ENCODE assay signal across 16 mouse cellular contexts in genomic region chr4:114583546-114584144, GRCm38 (mm10).
DNase-seq lines count a peak whose midpoint lies in the region; ATAC-seq and TF ChIP-seq lines count a peak whose summit lies in the region.
"Had no signal": no experiment of that assay in that cellular context is flagged by ENCODE, and none has a peak within 500 bp of the region (broad histone marks: within the 10 kb centered on the region; RNA-seq: fewer than 3 reads in every experiment).

No protein-coding gene starts in this region.

- no peaks in the 10 kb centered on the region for H3K36me3 ChIP-seq in hindbrain, embryonic 13.5 days
- no peaks in the 10 kb centered on the region for H3K36me3 ChIP-seq in hindbrain, embryonic 10.5 days
- H3K36me3 ChIP-seq in liver, postnatal 0 days (replicated peaks; ENCODE audit: insufficient read depth, low read length), result no peaks in the 10 kb centered on the region
- no peaks in the 10 kb centered on the region for H3K36me3 ChIP-seq in neural tube, embryonic 13.5 days
- H3K36me3 ChIP-seq: embryonic facial prominence, embryonic 12.5 days; liver, embryonic 13.5 days had no signal

- H3K27me3 ChIP-seq in hindbrain, embryonic 13.5 days, result no peaks in the 10 kb centered on the region
- no peaks in the 10 kb centered on the region for H3K27me3 ChIP-seq in hindbrain, embryonic 10.5 days (ENCODE audit: insufficient read depth, poor library complexity, severe bottlenecking)
- H3K27me3 ChIP-seq in liver, postnatal 0 days (ENCODE audit: insufficient read depth, low read length), result no peaks in the 10 kb centered on the region
- no peaks in the 10 kb centered on the region for H3K27me3 ChIP-seq in neural tube, embryonic 13.5 days
- H3K27me3 ChIP-seq: embryonic facial prominence, embryonic 12.5 days; liver, embryonic 13.5 days had no signal

- no peak for DNase-seq in hindbrain, embryonic 10.5 days (ENCODE audit: low spot score)
- peak; percentile 20 for DNase-seq in liver
- DNase-seq in liver, postnatal 0 days, result no peak
- DNase-seq in neural tube, embryonic 10.5 days (ENCODE audit: extremely low spot score, low spot score), result no peak
- peak; percentile 50 for DNase-seq in mesoderm, embryonic 11.5 days (ENCODE audit: low read depth, low spot score)
- no peak for DNase-seq in adrenal gland, adult 2 months
- DNase-seq: cerebellum, adult 11 months; cerebellum, postnatal 36 days; gastrocnemius, postnatal 25 days; kidney, postnatal 36 days; liver, embryonic 13.5 days; right cerebral cortex, postnatal 25 days had no signal

- peaks cover 13% of the 10 kb centered on the region; the same call in 1 of the 2 replicates for H3K4me1 ChIP-seq in hindbrain, embryonic 13.5 days (replicated peaks)
- H3K4me1 ChIP-seq in hindbrain, embryonic 10.5 days (replicated peaks), result peaks cover 9% of the 10 kb centered on the region
- no peaks in the 10 kb centered on the region for H3K4me1 ChIP-seq in liver, postnatal 0 days (ENCODE audit: insufficient read depth)
- H3K4me1 ChIP-seq in neural tube, embryonic 13.5 days (replicated peaks), result peaks cover 15% of the 10 kb centered on the region
- H3K4me1 ChIP-seq: liver, embryonic 13.5 days; megakaryocyte, embryonic 14.5 days had no signal

- no peak overlapping the region for H3K9ac ChIP-seq in hindbrain, embryonic 13.5 days
- no peak overlapping the region for H3K9ac ChIP-seq in liver, postnatal 0 days (replicated peaks)
- H3K9ac ChIP-seq in neural tube, embryonic 13.5 days, result no peak overlapping the region
- H3K9ac ChIP-seq: embryonic facial prominence, embryonic 12.5 days; liver, embryonic 13.5 days had no signal

- H3K4me2 ChIP-seq in hindbrain, embryonic 13.5 days, result no peak overlapping the region
- no peak overlapping the region for H3K4me2 ChIP-seq in liver, postnatal 0 days (ENCODE audit: low read depth, low read length)
- no peak overlapping the region for H3K4me2 ChIP-seq in neural tube, embryonic 13.5 days
- H3K4me2 ChIP-seq: embryonic facial prominence, embryonic 12.5 days; liver, embryonic 13.5 days had no signal

- H3K9me3 ChIP-seq in hindbrain, embryonic 13.5 days, result no peaks in the 10 kb centered on the region
- H3K9me3 ChIP-seq in hindbrain, embryonic 10.5 days, result no peaks in the 10 kb centered on the region
- H3K9me3 ChIP-seq in liver, postnatal 0 days (ENCODE audit: low read length), result no peaks in the 10 kb centered on the region
- H3K9me3 ChIP-seq in neural tube, embryonic 13.5 days, result no peaks in the 10 kb centered on the region
- H3K9me3 ChIP-seq: embryonic facial prominence, embryonic 12.5 days; liver, embryonic 13.5 days; megakaryocyte, embryonic 14.5 days had no signal

- no peak for TF ChIP-seq EP300 in liver, postnatal 0 days (IDR thresholded peaks at IDR 0.05; ENCODE audit: low read depth)

- 75% methylated on average over 2 of the region's 2 CpGs for WGBS in hindbrain, embryonic 13.5 days
- WGBS in hindbrain, embryonic 10.5 days, result 91% methylated on average over 2 of the region's 2 CpGs
- WGBS in liver, postnatal 0 days (ENCODE audit: insufficient replicate concordance), result 74% methylated on average over 2 of the region's 2 CpGs
- WGBS in neural tube, embryonic 13.5 days, result 56% methylated on average over 2 of the region's 2 CpGs

- no peak for TF ChIP-seq CTCF in liver, postnatal 0 days (IDR thresholded peaks at IDR 0.05; ENCODE audit: low read depth)

- H3K4me3 ChIP-seq in hindbrain, embryonic 13.5 days, result no peak overlapping the region
- H3K4me3 ChIP-seq in hindbrain, embryonic 10.5 days, result no peak overlapping the region
- H3K4me3 ChIP-seq in liver, postnatal 0 days (ENCODE audit: low read depth, low read length), result no peak overlapping the region
- H3K4me3 ChIP-seq in neural tube, embryonic 13.5 days, result no peak overlapping the region
- H3K4me3 ChIP-seq: embryonic facial prominence, embryonic 12.5 days; liver, embryonic 13.5 days; megakaryocyte, embryonic 14.5 days had no signal

- H3K27ac ChIP-seq in hindbrain, embryonic 13.5 days, result 0 out of 2 replicates have a peak overlapping the region, but pooled peaks have one; percentile 12
- no peak overlapping the region for H3K27ac ChIP-seq in hindbrain, embryonic 10.5 days
- no peak overlapping the region for H3K27ac ChIP-seq in liver, postnatal 0 days (ENCODE audit: low read depth)
- no peak overlapping the region for H3K27ac ChIP-seq in neural tube, embryonic 13.5 days (replicated peaks)
- H3K27ac ChIP-seq: embryonic facial prominence, embryonic 12.5 days; liver, embryonic 13.5 days had no signal

- ATAC-seq in hindbrain, embryonic 13.5 days (ENCODE audit: low FRiP score), result peak; percentile 62; the same call in 1 of the 2 replicates
- ATAC-seq in liver, postnatal 0 days, result no peak
- peak; percentile 64 for ATAC-seq in neural tube, embryonic 13.5 days (ENCODE audit: low read depth)

Comparison
In these comparisons a context has a peak if more than half of its experiments do, and no peak if none do; other contexts are left out.
1. DNase-seq: peak in liver (single experiment) and mesoderm, embryonic 11.5 days (single experiment); none in hindbrain, embryonic 10.5 days (single experiment), liver, postnatal 0 days (single experiment), neural tube, embryonic 10.5 days (single experiment) and adrenal gland, adult 2 months (single experiment).